Mouse (Mus musculus) liver, embryonic 15.5 days (tissue): Measurements from ENCODE around the gene Hnrnpa2b1. TPM values are rescaled to one million over a fixed set of nuclear protein-coding genes. Genes with fewer than 3 reads are reported as not detected.
A peak's percentile ranks its signal among the peaks of the same experiment; 100 is the strongest.

ENCODE experiments used
- ATAC-seq: fragments of 200-750 bp; cut with Nextera tagmentation; 2 replicates; pipeline ENCODE4 v1.8.0; 2017; ENCODE audit warnings: moderate number of reproducible peaks, mild to moderate bottlenecking, moderate library complexity; ENCODE audit not compliant: insufficient read depth
- H3K27ac ChIP-seq: fragments of 300-500 bp; sonication (generic); replicated peaks from 2 replicates; pipeline ENCODE4 v1.5.1; 2015; ENCODE audit warnings: mild to moderate bottlenecking, inconsistent platforms
- H3K27me3 ChIP-seq: fragments of 300-500 bp; sonication (generic); 2 replicates; pipeline ENCODE4 v1.6.1; 2015; ENCODE audit warnings: mild to moderate bottlenecking, inconsistent platforms
- H3K36me3 ChIP-seq: fragments of 300-500 bp; sonication (generic); replicated peaks from 2 replicates; pipeline ENCODE4 v1.6.1; 2015; ENCODE audit warnings: moderate library complexity, mild to moderate bottlenecking, inconsistent platforms
- H3K4me1 ChIP-seq: fragments of 300-500 bp; sonication (generic); replicated peaks from 2 replicates; pipeline ENCODE4 v1.6.1; 2015; ENCODE audit warnings: inconsistent platforms
- H3K4me2 ChIP-seq: fragments of 300-500 bp; sonication (generic); 2 replicates; pipeline ENCODE4 v1.6.1; 2015; ENCODE audit warnings: moderate library complexity, mild to moderate bottlenecking, inconsistent platforms
- H3K4me3 ChIP-seq: fragments of 300-500 bp; sonication (generic); replicated peaks from 2 replicates; pipeline ENCODE4 v1.5.1; 2015; ENCODE audit warnings: mild to moderate bottlenecking, inconsistent platforms
- H3K9ac ChIP-seq: fragments of 300-500 bp; sonication (generic); 2 replicates; pipeline ENCODE4 v1.6.1; 2015; ENCODE audit warnings: moderate library complexity, mild to moderate bottlenecking, inconsistent platforms
- H3K9me3 ChIP-seq: fragments of 300-500 bp; sonication (generic); replicated peaks from 2 replicates; pipeline ENCODE4 v1.6.1; 2016; ENCODE audit warnings: inconsistent platforms
- WGBS: fragments of 180-500 bp; shearing (Covaris S2); methylation state at CpG from one replicate; pipeline ENCODE4 v1.1.7; 2015; ENCODE audit warnings: mixed read lengths; ENCODE audit not compliant: insufficient replicate concordance; 5-methylcytosine and 5-hydroxymethylcytosine counted together
- polyA plus RNA-seq: library from polyadenylated mRNA; unstranded; fragments of >200 nt; fragmentation: Nextera tagmentation; extraction: Ambion mirVana; gene quantifications from 2 replicates; pipeline ENCODE4 v1.2.1, GENCODE M21; 2015

The Hnrnpa2b1 gene
- polyA plus RNA-seq: 752 and 787 TPM in 2 replicates

GRCm38 (mm10) chr6:51469715-51470310 lies at the start of gene Hnrnpa2b1:
Hnrnpa2b1 (minus strand) TSS chr6:51469894.
- peaks cover 53% of the 10 kb centered on the region for H3K36me3 ChIP-seq
- H3K4me2 ChIP-seq: peak within 1 kb of the TSS; percentile 72
- peak within 1 kb of the TSS; percentile 98 for H3K4me3 ChIP-seq
- H3K27me3 ChIP-seq: no peaks in the 10 kb centered on the region
- H3K4me1 ChIP-seq: peaks cover 44% of the 10 kb centered on the region
- peak within 1 kb of the TSS; percentile 99 for H3K27ac ChIP-seq
- peak within 1 kb of the TSS; percentile 99 for H3K9ac ChIP-seq
- WGBS: under 1% methylated on average over 63 of the region's 63 CpGs
- ATAC-seq: peak; percentile 91
- H3K9me3 ChIP-seq: no peaks in the 10 kb centered on the region

- 68% methylated on average over 7 of the region's 7 CpGs for WGBS
- H3K9ac ChIP-seq: no peak overlapping the region
- H3K4me3 ChIP-seq: no peak overlapping the region
- H3K27me3 ChIP-seq: no peaks in the 10 kb centered on the region
- H3K4me1 ChIP-seq: no peaks in the 10 kb centered on the region
- H3K9me3 ChIP-seq: no peaks in the 10 kb centered on the region
- no peak for ATAC-seq
- no peak overlapping the region for H3K27ac ChIP-seq
- no peak overlapping the region for H3K4me2 ChIP-seq
- no peaks in the 10 kb centered on the region for H3K36me3 ChIP-seq
Observed at GRCm38 (mm10) chr6:51514860-51515259, 45.2 kb upstream of the Hnrnpa2b1 start.

GRCm38 (mm10) chr6:51513745-51514144 lies 44.1 kb upstream of the Hnrnpa2b1 start:
- Histone ChIP-seq H3K27ac (no peak overlapping the region), H3K9ac (no peak overlapping the region), H3K4me1 (peaks cover 6% of the 10 kb centered on the region; the same call in 1 of the 2 replicates), H3K4me3 (no peak overlapping the region), H3K9me3 (no peaks in the 10 kb centered on the region), H3K27me3 (no peaks in the 10 kb centered on the region), H3K36me3 (no peaks in the 10 kb centered on the region), H3K4me2 (no peak overlapping the region)
- 51% methylated on average over 3 of the region's 3 CpGs for WGBS
- ATAC-seq: no peak

- 58% methylated on average over 1 of the region's 1 CpGs for WGBS
- H3K27me3 ChIP-seq: no peaks in the 10 kb centered on the region
Observed at GRCm38 (mm10) chr6:51510946-51511345, 41.3 kb upstream of the Hnrnpa2b1 start.

GRCm38 (mm10) chr6:51510094-51510493 lies 40.4 kb upstream of the Hnrnpa2b1 start:
- 16% methylated on average over 5 of the region's 5 CpGs for WGBS
- no peak for ATAC-seq
- Histone ChIP-seq H3K9ac (no peak overlapping the region), H3K27ac (no peak overlapping the region), H3K27me3 (no peaks in the 10 kb centered on the region), H3K4me2 (no peak overlapping the region), H3K9me3 (no peaks in the 10 kb centered on the region), H3K4me3 (no peak overlapping the region), H3K36me3 (no peaks in the 10 kb centered on the region), H3K4me1 (peaks cover 6% of the 10 kb centered on the region; the same call in 1 of the 2 replicates)

More at GRCm38 (mm10) chr6:51510946-51511345, 41.3 kb upstream of the Hnrnpa2b1 start:
- ATAC-seq: no peak
- no peak overlapping the region for H3K4me3 ChIP-seq
- no peak overlapping the region for H3K4me2 ChIP-seq
- no peaks in the 10 kb centered on the region for H3K9me3 ChIP-seq
- H3K4me1 ChIP-seq: peaks cover 6% of the 10 kb centered on the region; the same call in 1 of the 2 replicates
- no peaks in the 10 kb centered on the region for H3K36me3 ChIP-seq
- no peak overlapping the region for H3K27ac ChIP-seq
- H3K9ac ChIP-seq: no peak overlapping the region

- Histone ChIP-seq H3K9ac (no peak overlapping the region), H3K4me3 (peak overlapping the region; percentile 5; the same call in 1 of the 2 replicates), H3K4me2 (peak overlapping the region; percentile 27), H3K4me1 (peaks cover 6% of the 10 kb centered on the region; the same call in 1 of the 2 replicates), H3K9me3 (no peaks in the 10 kb centered on the region), H3K27me3 (no peaks in the 10 kb centered on the region), H3K27ac (no peak overlapping the region), H3K36me3 (no peaks in the 10 kb centered on the region)
- no peak for ATAC-seq
- WGBS: 18% methylated on average over 18 of the region's 18 CpGs
Observed at GRCm38 (mm10) chr6:51508750-51509648, 39.3 kb upstream of the Hnrnpa2b1 start.

- Histone ChIP-seq H3K9ac (no peak overlapping the region), H3K9me3 (no peaks in the 10 kb centered on the region), H3K27ac (no peak overlapping the region), H3K4me2 (no peak overlapping the region), H3K4me1 (peaks cover 6% of the 10 kb centered on the region; the same call in 1 of the 2 replicates), H3K27me3 (no peaks in the 10 kb centered on the region), H3K36me3 (no peaks in the 10 kb centered on the region), H3K4me3 (no peak overlapping the region)
- ATAC-seq: no peak
- WGBS: 64% methylated on average over 2 of the region's 2 CpGs
Observed at GRCm38 (mm10) chr6:51507556-51507955, 37.9 kb upstream of the Hnrnpa2b1 start.

GRCm38 (mm10) chr6:51505671-51506070 lies 36.0 kb upstream of the Hnrnpa2b1 start:
- Histone ChIP-seq H3K27ac (no peak overlapping the region), H3K9ac (no peak overlapping the region), H3K9me3 (no peaks in the 10 kb centered on the region), H3K4me3 (no peak overlapping the region), H3K4me1 (peaks cover 6% of the 10 kb centered on the region; the same call in 1 of the 2 replicates), H3K4me2 (no peak overlapping the region), H3K36me3 (no peaks in the 10 kb centered on the region), H3K27me3 (no peaks in the 10 kb centered on the region)
- ATAC-seq: no peak
- WGBS: 32% methylated on average over 1 of the region's 1 CpGs

- Histone ChIP-seq H3K4me2 (no peak overlapping the region), H3K27me3 (no peaks in the 10 kb centered on the region), H3K27ac (no peak overlapping the region), H3K36me3 (no peaks in the 10 kb centered on the region), H3K4me3 (no peak overlapping the region), H3K4me1 (no peaks in the 10 kb centered on the region), H3K9me3 (no peaks in the 10 kb centered on the region), H3K9ac (no peak overlapping the region)
- 54% methylated on average over 8 of the region's 8 CpGs for WGBS
- ATAC-seq: no peak
Observed at GRCm38 (mm10) chr6:51497321-51498111, 27.8 kb upstream of the Hnrnpa2b1 start.

- no peak overlapping the region for H3K9ac ChIP-seq
- WGBS: 66% methylated on average over 2 of the region's 2 CpGs
- no peaks in the 10 kb centered on the region for H3K9me3 ChIP-seq
- no peaks in the 10 kb centered on the region for H3K27me3 ChIP-seq
- H3K27ac ChIP-seq: no peak overlapping the region
- peaks cover 10% of the 10 kb centered on the region for H3K4me1 ChIP-seq
- ATAC-seq: peak; percentile 40; the same call in 1 of the 2 replicates
- no peak overlapping the region for H3K4me3 ChIP-seq
- no peak overlapping the region for H3K4me2 ChIP-seq
- no peaks in the 10 kb centered on the region for H3K36me3 ChIP-seq
Observed at GRCm38 (mm10) chr6:51489787-51490186, 20.1 kb upstream of the Hnrnpa2b1 start.
